Mouse (Mus musculus) hindbrain, embryonic 16.5 days (tissue): ENCODE measurements around the gene Msrb1. TPM values are rescaled to one million over a fixed set of nuclear protein-coding genes. Genes with fewer than 3 reads are reported as not detected.
A peak's percentile ranks its signal among the peaks of the same experiment; 100 is the strongest.

ENCODE experiments used
- ATAC-seq: fragments of 200-750 bp; cut with Nextera tagmentation; 2 replicates; pipeline ENCODE4 v1.8.0; 2017; ENCODE audit warnings: moderate TSS enrichment, moderate library complexity
- H3K27ac ChIP-seq: fragments of 300-500 bp; sonication (generic); 2 replicates; pipeline ENCODE4 v1.5.1; 2014; ENCODE audit warnings: low read depth, mild to moderate bottlenecking, control low read depth, low read length, moderate library complexity
- H3K27me3 ChIP-seq: fragments of 300-500 bp; sonication (generic); replicated peaks from 2 replicates; pipeline ENCODE4 v1.6.1; 2014; ENCODE audit warnings: low read length; ENCODE audit not compliant: control insufficient read depth, insufficient read depth
- H3K36me3 ChIP-seq: fragments of 300-500 bp; sonication (generic); 2 replicates; pipeline ENCODE4 v1.6.1; 2014; ENCODE audit warnings: mild to moderate bottlenecking, low read length, moderate library complexity, mixed read lengths; ENCODE audit not compliant: control insufficient read depth, insufficient read depth
- H3K4me1 ChIP-seq: fragments of 300-500 bp; sonication (generic); 2 replicates; pipeline ENCODE4 v1.6.1; 2014; ENCODE audit warnings: low read depth, low read length; ENCODE audit not compliant: control insufficient read depth, insufficient read depth
- H3K4me2 ChIP-seq: fragments of 300-500 bp; sonication (generic); 2 replicates; pipeline ENCODE4 v1.6.1; 2014; ENCODE audit warnings: mild to moderate bottlenecking, low read length, control low read depth, moderate library complexity
- H3K4me3 ChIP-seq: fragments of 300-500 bp; sonication (generic); 2 replicates; pipeline ENCODE4 v1.5.1; 2014; ENCODE audit warnings: mild to moderate bottlenecking, low read length, control low read depth, moderate library complexity
- H3K9ac ChIP-seq: fragments of 300-500 bp; sonication (generic); 2 replicates; pipeline ENCODE4 v1.6.1; 2014; ENCODE audit warnings: low read depth, mild to moderate bottlenecking, control low read depth, low read length, moderate library complexity
- H3K9me3 ChIP-seq: fragments of 300-500 bp; sonication (generic); 2 replicates; pipeline ENCODE4 v1.6.1; 2014; ENCODE audit warnings: mild to moderate bottlenecking, low read length, moderate library complexity; ENCODE audit not compliant: control insufficient read depth
- WGBS: fragments of 180-500 bp; shearing (Covaris S2); extraction: QIAGEN DNeasy Blood & Tissue Kit; methylation state at CpG from one replicate; pipeline ENCODE4 v1.1.7; 2014; 5-methylcytosine and 5-hydroxymethylcytosine counted together
- polyA plus RNA-seq: library from polyadenylated mRNA; unstranded; fragments of >200 nt; fragmentation: Nextera tagmentation; extraction: Ambion mirVana; gene quantifications from 2 replicates; pipeline ENCODE4 v1.2.1, GENCODE M21; 2015

Gene Msrb1
- polyA plus RNA-seq, 1 experiment from 2014 or later: 17.5 TPM

DNA sequence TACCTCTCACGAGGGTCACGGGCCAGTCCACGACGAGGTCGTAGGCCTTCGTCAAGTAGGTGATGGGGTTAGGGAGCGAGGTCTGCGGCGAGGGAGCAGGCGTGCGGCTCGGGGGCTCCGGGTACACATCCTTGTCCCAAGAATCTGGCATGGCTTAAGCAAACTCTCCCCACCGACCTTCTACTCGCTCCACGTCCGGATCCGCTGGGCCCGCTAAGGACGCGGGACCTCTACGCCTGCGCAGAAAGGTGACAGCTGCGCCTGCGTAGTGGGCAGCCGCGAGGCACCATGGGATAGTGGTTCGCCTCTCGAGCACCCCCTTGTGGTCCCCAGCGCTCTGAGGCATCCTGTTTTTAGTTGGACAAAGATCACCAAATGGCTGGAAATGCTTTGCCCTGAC is 12.3 kb upstream of the Msrb1 start, which contains the start of gene Ndufb10:
Ndufb10 (minus strand) TSS at position 295 of the 400 bp plus-strand sequence.
- peak within 1 kb of the TSS; percentile 82 for H3K4me3 ChIP-seq
- ATAC-seq: peak; percentile 72
- H3K27me3 ChIP-seq: no peaks in the 10 kb centered on the region
- peak within 1 kb of the TSS; percentile 90 for H3K9ac ChIP-seq
- peak within 1 kb of the TSS; percentile 79 for H3K27ac ChIP-seq
- peaks cover 9% of the 10 kb centered on the region for H3K36me3 ChIP-seq
- H3K4me2 ChIP-seq: peak within 1 kb of the TSS; percentile 88
- WGBS: under 1% methylated on average over 24 of the region's 30 CpGs
- peaks cover 25% of the 10 kb centered on the region for H3K4me1 ChIP-seq
- no peaks in the 10 kb centered on the region for H3K9me3 ChIP-seq

DNA sequence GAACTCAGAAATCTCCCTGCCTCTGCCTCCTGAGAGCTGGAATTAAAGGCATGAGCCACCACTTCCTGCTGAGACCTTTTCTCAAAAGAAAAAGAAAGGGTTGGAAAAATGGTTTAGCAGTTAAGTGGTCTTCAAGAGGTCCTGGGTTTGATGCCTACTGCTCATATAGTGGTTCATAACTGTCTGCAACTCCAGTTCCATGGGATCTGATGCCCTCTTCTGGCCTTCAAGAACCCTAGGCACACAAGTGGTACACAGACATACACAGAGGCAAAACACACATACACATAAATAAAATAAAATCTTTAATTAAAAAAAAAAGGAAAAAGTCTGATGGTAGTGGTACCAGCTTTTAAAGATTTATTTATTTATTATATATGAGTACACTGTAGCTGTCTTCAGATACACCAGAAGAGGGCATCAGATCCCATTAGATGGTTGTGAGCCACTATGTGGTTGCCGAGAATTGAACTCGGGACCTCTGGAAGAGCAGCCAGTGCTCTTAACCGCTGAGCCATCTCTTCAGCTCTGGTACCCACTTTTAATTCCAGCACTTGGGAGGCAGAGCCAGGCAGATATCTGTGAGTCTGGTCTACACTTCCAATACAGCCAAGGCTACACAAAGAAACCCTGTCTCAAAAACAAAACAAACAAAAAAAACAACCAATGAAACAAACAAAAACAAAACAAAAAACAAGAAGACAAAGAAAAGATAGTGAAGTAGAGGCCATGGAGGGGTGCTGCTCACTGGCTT is 10.6 kb upstream of the Msrb1 start:
- no peak overlapping the region for H3K4me2 ChIP-seq
- WGBS: 65% methylated on average over 3 of the region's 3 CpGs
- H3K27ac ChIP-seq: no peak overlapping the region
- ATAC-seq: no peak
- H3K27me3 ChIP-seq: no peaks in the 10 kb centered on the region
- H3K4me1 ChIP-seq: peaks cover 23% of the 10 kb centered on the region
- no peaks in the 10 kb centered on the region for H3K9me3 ChIP-seq
- H3K9ac ChIP-seq: no peak overlapping the region
- H3K4me3 ChIP-seq: no peak overlapping the region
- peaks cover 9% of the 10 kb centered on the region for H3K36me3 ChIP-seq

DNA sequence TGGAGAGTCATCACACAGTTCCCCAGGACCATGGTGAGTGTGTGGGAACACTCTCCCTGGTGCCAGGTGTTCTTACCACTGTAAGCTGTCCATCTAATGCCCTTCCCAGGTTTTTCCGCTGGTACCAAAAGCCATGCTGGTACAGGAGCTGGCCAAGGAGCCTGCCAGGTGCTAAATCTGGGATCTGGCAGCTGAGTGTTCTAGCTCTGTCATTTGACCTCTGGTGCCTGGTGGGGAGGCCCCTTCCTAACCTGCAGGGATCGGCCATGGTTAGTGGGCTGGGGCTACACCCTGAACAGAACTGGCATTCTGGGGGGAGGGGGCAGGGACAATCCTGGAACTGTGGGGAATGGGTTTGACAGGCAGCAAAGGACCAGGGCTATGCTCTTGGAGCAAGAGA is 8.8 kb upstream of the Msrb1 start, which contains the start of gene Rpl3l:
Rpl3l (plus strand) TSS at position 203 of the 400 bp plus-strand sequence.
- Histone ChIP-seq H3K9me3 (no peaks in the 10 kb centered on the region), H3K4me2 (no peak within 1 kb of the TSS), H3K9ac (no peak within 1 kb of the TSS), H3K36me3 (no peaks in the 10 kb centered on the region), H3K27me3 (no peaks in the 10 kb centered on the region), H3K4me3 (no peak within 1 kb of the TSS), H3K4me1 (peaks cover 9% of the 10 kb centered on the region), H3K27ac (no peak within 1 kb of the TSS)
- ATAC-seq: no peak
- 81% methylated on average over 2 of the region's 2 CpGs for WGBS

DNA sequence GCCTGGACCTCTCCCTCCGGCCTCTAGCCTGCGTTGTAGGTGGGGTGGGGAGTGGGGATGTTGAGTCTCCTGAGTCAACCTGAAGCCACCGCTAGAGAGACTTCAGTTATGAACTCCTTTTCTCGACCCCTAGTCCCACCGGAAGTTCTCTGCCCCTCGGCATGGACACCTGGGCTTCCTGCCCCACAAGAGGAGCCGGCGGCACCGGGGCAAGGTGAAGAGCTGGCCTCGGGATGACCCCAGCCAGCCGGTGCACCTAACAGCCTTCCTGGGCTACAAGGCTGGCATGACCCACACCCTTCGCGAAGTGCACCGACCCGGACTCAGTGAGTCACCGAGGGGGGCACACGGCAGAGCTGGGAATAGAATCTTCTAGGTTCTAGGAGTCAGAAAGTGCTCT is 8.3 kb upstream of the Msrb1 start:
- ATAC-seq: no peak
- no peaks in the 10 kb centered on the region for H3K27me3 ChIP-seq
- 77% methylated on average over 17 of the region's 17 CpGs for WGBS
- no peak overlapping the region for H3K9ac ChIP-seq
- no peak overlapping the region for H3K27ac ChIP-seq
- H3K9me3 ChIP-seq: no peaks in the 10 kb centered on the region
- H3K4me2 ChIP-seq: no peak overlapping the region
- no peaks in the 10 kb centered on the region for H3K36me3 ChIP-seq
- H3K4me1 ChIP-seq: peaks cover 5% of the 10 kb centered on the region
- H3K4me3 ChIP-seq: no peak overlapping the region

DNA sequence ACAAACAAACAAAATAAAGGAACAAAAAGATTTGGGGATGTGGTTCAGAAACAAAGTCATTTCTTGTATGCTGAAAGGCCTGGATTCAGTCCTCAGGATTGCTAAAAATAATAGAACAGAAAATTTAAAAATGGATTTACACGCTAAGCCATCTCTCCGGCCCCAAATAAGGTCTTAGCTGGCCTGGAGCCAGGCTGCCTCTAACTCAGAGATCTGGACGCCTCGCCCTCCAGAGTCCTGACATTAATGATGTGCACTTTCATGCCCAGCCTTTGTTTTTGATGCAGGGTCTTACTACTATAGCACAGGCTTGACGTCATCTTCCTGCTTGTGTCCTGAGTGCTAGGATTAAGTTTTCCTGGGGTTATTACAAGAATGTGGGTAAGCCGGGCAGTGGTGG is 7.4 kb upstream of the Msrb1 start:
- Histone ChIP-seq H3K27ac (no peak overlapping the region), H3K9ac (no peak overlapping the region), H3K9me3 (no peaks in the 10 kb centered on the region), H3K36me3 (no peaks in the 10 kb centered on the region), H3K4me2 (no peak overlapping the region), H3K4me3 (no peak overlapping the region), H3K27me3 (peaks cover 2% of the 10 kb centered on the region; the same call in 1 of the 2 replicates), H3K4me1 (no peaks in the 10 kb centered on the region)
- no peak for ATAC-seq
- 74% methylated on average over 6 of the region's 6 CpGs for WGBS

DNA sequence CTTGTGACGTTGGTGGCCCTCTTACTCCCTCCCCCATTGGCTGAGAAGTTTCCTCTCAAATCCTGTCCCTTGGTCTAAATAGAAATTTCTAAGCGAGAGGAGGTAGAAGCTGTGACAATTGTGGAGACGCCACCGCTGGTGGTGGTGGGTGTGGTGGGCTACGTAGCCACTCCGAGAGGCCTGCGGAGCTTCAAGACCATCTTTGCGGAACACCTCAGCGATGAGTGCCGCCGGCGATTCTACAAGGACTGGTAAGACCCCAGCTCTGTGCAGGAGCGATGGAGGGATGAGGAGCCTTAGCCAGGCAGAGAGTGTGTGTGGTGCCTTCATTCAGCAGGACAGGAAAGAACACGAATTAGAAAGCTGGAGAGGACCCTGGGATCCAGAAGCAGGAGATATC is 5.7 kb upstream of the Msrb1 start:
- H3K27me3 ChIP-seq: peaks cover 2% of the 10 kb centered on the region; the same call in 1 of the 2 replicates
- H3K9ac ChIP-seq: no peak overlapping the region
- H3K4me1 ChIP-seq: 0 out of 2 replicates have a peak, but pooled peaks cover 2% of the 10 kb centered on the region
- no peak overlapping the region for H3K4me3 ChIP-seq
- H3K36me3 ChIP-seq: no peaks in the 10 kb centered on the region
- no peak overlapping the region for H3K27ac ChIP-seq
- 79% methylated on average over 14 of the region's 14 CpGs for WGBS
- H3K9me3 ChIP-seq: no peaks in the 10 kb centered on the region
- ATAC-seq: no peak
- H3K4me2 ChIP-seq: no peak overlapping the region

DNA sequence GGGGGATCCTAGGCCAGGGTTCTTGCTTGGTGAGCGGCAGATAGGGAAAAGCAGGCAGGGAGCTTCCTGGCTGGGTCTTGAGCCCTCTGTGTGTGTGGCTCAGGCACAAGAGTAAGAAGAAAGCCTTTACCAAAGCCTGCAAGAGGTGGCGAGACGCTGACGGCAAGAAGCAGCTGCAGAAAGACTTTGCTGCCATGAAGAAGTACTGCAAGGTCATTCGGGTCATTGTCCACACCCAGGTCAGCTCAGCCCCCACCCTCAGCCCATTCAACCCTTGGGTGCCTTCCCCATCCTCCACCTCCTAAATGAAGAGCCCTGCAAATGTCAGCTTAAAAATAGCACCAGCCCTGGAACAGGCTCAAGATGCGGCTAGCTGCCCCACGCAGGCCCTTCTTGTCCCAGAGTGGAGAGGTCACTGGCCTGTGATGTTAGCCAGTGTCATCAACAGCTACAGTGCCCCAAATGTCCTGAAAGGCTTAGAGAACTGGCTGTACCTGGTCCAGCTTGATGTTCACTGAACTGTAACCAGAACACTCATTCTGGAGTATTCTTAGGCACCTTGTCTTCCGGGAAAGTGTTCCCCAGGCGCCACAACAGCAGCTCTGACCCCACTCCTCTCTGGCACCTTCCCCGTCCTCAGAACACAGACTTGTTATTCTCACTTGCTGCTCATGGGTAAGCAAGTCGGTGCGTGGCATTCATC is 4.1 kb upstream of the Msrb1 start:
- ATAC-seq: no peak
- Histone ChIP-seq H3K36me3 (no peaks in the 10 kb centered on the region), H3K4me1 (peaks cover 12% of the 10 kb centered on the region), H3K9ac (no peak overlapping the region), H3K9me3 (no peaks in the 10 kb centered on the region), H3K4me2 (no peak overlapping the region), H3K27ac (no peak overlapping the region), H3K27me3 (peaks cover 2% of the 10 kb centered on the region; the same call in 1 of the 2 replicates), H3K4me3 (no peak overlapping the region)
- 81% methylated on average over 12 of the region's 12 CpGs for WGBS

DNA sequence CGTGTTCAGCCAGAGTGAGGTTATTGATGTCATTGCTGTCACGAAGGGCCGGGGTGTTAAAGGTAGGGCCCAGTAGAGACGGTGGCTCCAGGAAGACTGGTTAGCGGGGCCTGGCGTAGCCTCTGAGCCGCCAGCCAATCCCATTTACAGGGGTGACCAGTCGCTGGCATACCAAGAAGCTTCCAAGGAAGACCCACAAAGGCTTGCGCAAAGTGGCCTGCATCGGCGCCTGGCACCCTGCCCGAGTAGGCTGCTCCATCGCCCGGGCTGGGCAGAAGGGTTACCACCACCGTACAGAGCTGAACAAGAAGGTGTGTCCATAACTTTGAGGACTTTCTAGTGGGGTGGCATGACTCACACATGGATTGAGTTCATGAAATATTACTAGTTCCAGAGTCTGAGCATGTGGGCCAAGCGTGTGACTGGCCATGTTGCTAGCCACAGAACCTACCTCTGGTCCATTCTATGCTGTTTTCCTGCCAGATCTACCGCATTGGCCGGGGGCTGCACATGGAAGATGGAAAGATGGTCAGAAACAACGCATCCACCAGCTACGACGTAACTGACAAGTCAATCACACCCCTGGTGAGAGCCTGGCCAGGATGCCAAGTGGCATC is 2.9 kb upstream of the Msrb1 start:
- H3K9ac ChIP-seq: no peak overlapping the region; the same call in 1 of the 2 replicates
- WGBS: 91% methylated on average over 21 of the region's 21 CpGs
- peaks cover 15% of the 10 kb centered on the region for H3K4me1 ChIP-seq
- no peak overlapping the region for H3K4me3 ChIP-seq
- H3K4me2 ChIP-seq: no peak overlapping the region
- no peak overlapping the region for H3K27ac ChIP-seq
- ATAC-seq: no peak
- peaks cover 2% of the 10 kb centered on the region; the same call in 1 of the 2 replicates for H3K27me3 ChIP-seq
- H3K36me3 ChIP-seq: no peaks in the 10 kb centered on the region
- H3K9me3 ChIP-seq: no peaks in the 10 kb centered on the region

DNA sequence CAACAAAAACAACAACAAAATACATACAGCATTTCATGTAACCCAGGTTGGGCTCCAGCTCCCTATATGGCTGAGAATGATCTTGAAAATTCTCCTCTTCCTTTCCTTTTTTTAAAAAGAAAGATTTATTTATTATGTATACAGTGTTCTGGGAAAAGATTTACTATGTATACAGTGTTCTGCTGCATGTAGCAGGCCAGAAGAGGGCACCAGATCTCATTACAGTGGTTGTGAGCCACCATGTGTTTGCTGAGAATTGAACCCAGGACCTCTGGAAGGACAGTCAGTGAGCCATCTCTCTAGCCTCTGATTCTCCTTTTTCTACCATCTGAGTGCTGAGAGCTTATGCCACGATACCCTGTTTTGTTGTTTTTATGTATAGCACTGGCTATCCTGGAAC is 1.9 kb upstream of the Msrb1 start:
- Histone ChIP-seq H3K9ac (no peak overlapping the region), H3K4me2 (no peak overlapping the region), H3K27ac (no peak overlapping the region), H3K27me3 (peaks cover 2% of the 10 kb centered on the region; the same call in 1 of the 2 replicates), H3K36me3 (no peaks in the 10 kb centered on the region), H3K4me1 (peaks cover 15% of the 10 kb centered on the region), H3K4me3 (no peak overlapping the region), H3K9me3 (no peaks in the 10 kb centered on the region)
- ATAC-seq: no peak
- 85% methylated on average over 1 of the region's 1 CpGs for WGBS
